ENCODE assay signal across 12 mouse cellular contexts in the genomic region with DNA sequence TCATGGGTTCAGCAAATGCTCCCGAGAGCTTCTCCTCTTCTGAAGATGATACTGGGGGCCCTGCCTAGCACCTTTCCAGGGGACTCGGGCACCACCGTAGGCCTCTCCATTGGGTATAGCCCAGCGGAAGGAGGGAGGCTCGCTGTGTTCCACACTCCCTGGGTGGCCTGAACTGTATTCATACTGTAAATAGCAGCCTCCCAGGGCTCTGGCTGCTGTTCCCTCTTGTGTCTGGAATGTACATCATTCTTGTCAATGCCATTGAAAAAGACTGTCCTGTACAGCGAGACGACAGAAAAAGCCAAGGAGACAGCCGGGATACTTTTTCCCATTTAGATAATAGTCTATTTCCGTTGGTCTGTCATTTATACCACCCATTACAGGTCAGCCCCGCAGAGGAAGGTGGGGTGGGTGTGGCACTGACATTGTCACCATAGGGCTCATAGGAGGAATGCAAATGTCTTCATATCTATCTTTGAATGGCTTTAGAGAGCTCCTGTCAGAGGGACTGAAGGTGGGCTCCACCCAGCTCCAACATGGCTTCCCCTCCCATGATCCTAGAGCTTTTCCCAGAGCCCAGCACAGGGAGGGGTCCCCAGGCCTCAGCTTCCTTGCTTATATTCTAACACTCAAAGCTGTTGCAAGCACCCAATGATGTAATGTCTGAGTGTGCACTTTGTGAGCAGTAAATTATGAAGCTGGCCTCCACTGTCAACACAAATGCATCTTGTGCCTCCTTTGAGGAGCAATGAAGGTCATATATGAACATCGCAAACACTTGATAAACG. TPM values are rescaled to one million over a fixed set of nuclear protein-coding genes. Genes with fewer than 3 reads are reported as not detected.
A peak's percentile ranks its signal among the peaks of the same experiment; 100 is the strongest.
DNase-seq lines count a peak whose midpoint lies in the region; ATAC-seq and TF ChIP-seq lines count a peak whose summit lies in the region.
"Had no signal": no experiment of that assay in that cellular context is flagged by ENCODE, and none has a peak within 500 bp of the region (broad histone marks: within the 10 kb centered on the region; RNA-seq: fewer than 3 reads in every experiment).

No protein-coding gene starts in this region.

- H3K9ac ChIP-seq in heart, embryonic 13.5 days = no peak overlapping the region
- no peak overlapping the region for H3K9ac ChIP-seq in lung, postnatal 0 days (replicated peaks; ENCODE audit: low read depth)
- no peak overlapping the region for H3K9ac ChIP-seq in intestine, embryonic 15.5 days
- H3K9ac ChIP-seq: heart, embryonic 15.5 days had no signal

- H3K27me3 ChIP-seq in heart, embryonic 13.5 days (replicated peaks) = no peaks in the 10 kb centered on the region
- no peaks in the 10 kb centered on the region for H3K27me3 ChIP-seq in lung, postnatal 0 days (replicated peaks; ENCODE audit: insufficient read depth, low read length)
- no peaks in the 10 kb centered on the region for H3K27me3 ChIP-seq in intestine, embryonic 15.5 days (replicated peaks)
- H3K27me3 ChIP-seq in forebrain, embryonic 10.5 days (ENCODE audit: poor library complexity, severe bottlenecking) = no peaks in the 10 kb centered on the region
- H3K27me3 ChIP-seq: heart, embryonic 15.5 days had no signal

- peak overlapping the region; percentile 39 for H3K4me2 ChIP-seq in heart, embryonic 13.5 days
- no peak overlapping the region for H3K4me2 ChIP-seq in lung, postnatal 0 days (replicated peaks; ENCODE audit: low read depth, low read length)
- 0 out of 2 replicates have a peak overlapping the region, but pooled peaks have one; percentile 5 for H3K4me2 ChIP-seq in intestine, embryonic 15.5 days (replicated peaks)
- H3K4me2 ChIP-seq: heart, embryonic 15.5 days had no signal

- ATAC-seq in heart, embryonic 13.5 days (ENCODE audit: extremely low read depth, insufficient number of reproducible peaks, low FRiP score, low TSS enrichment) = no peak
- ATAC-seq in lung, postnatal 0 days = peak; percentile 12
- peak; percentile 38 for ATAC-seq in intestine, embryonic 15.5 days
- peak; percentile 1; the same call in 1 of the 2 replicates for ATAC-seq in megakaryocyte progenitor cell, adult 5-6 weeks (replicated peaks; ENCODE audit: poor library complexity)
- ATAC-seq: CD4-positive, CD25-positive, alpha-beta regulatory T cell, adult 4 months had no signal

- no peaks in the 10 kb centered on the region for H3K36me3 ChIP-seq in heart, embryonic 13.5 days
- no peaks in the 10 kb centered on the region for H3K36me3 ChIP-seq in lung, postnatal 0 days (ENCODE audit: insufficient read depth, low read length)
- no peaks in the 10 kb centered on the region for H3K36me3 ChIP-seq in intestine, embryonic 15.5 days
- H3K36me3 ChIP-seq in forebrain, embryonic 10.5 days (replicated peaks) = peaks cover 21% of the 10 kb centered on the region
- H3K36me3 ChIP-seq: heart, embryonic 15.5 days had no signal

- no peak for DNase-seq in heart, postnatal 36 days
- DNase-seq in lung, postnatal 0 days (ENCODE audit: low spot score) = peak; percentile 60
- DNase-seq in lung, postnatal 14 days = no peak
- no peak for DNase-seq in MN1 (ENCODE audit: low spot score)
- DNase-seq in forebrain, embryonic 10.5 days (ENCODE audit: extremely low spot score, low spot score) = no peak
- DNase-seq: cerebellum, postnatal 14 days had no signal

- no peaks in the 10 kb centered on the region for H3K9me3 ChIP-seq in heart, embryonic 13.5 days
- H3K9me3 ChIP-seq in lung, postnatal 0 days (ENCODE audit: low read length) = no peaks in the 10 kb centered on the region
- no peaks in the 10 kb centered on the region for H3K9me3 ChIP-seq in intestine, embryonic 15.5 days
- H3K9me3 ChIP-seq in forebrain, embryonic 10.5 days = 0 out of 2 replicates have a peak, but pooled peaks cover 3% of the 10 kb centered on the region
- H3K9me3 ChIP-seq: heart, embryonic 15.5 days had no signal

- WGBS in heart, embryonic 13.5 days = 46% methylated on average over 12 of the region's 12 CpGs
- WGBS in lung, postnatal 0 days = 60% methylated on average over 12 of the region's 12 CpGs
- WGBS in intestine, embryonic 15.5 days = 56% methylated on average over 12 of the region's 12 CpGs
- WGBS in forebrain, embryonic 10.5 days = 93% methylated on average over 12 of the region's 12 CpGs

- H3K4me1 ChIP-seq in heart, embryonic 13.5 days = peaks cover 71% of the 10 kb centered on the region
- H3K4me1 ChIP-seq in lung, postnatal 0 days (ENCODE audit: insufficient read depth, low read depth, low read length) = peaks cover 58% of the 10 kb centered on the region; the same call in 1 of the 2 replicates
- peaks cover 28% of the 10 kb centered on the region for H3K4me1 ChIP-seq in intestine, embryonic 15.5 days (replicated peaks)
- peaks cover 49% of the 10 kb centered on the region for H3K4me1 ChIP-seq in forebrain, embryonic 10.5 days

- intact Hi-C loops in heart, postnatal 36 days (cut with DNase I) = no loop called here

- TF ChIP-seq CTCF in lung, postnatal 0 days (IDR thresholded peaks at IDR 0.05) = no peak

- peak overlapping the region; percentile 43 for H3K27ac ChIP-seq in heart, embryonic 13.5 days (replicated peaks)
- H3K27ac ChIP-seq in lung, postnatal 0 days (ENCODE audit: low read length) = peak overlapping the region; percentile 47; the same call in 1 of the 2 replicates
- peak overlapping the region; percentile 20; the same call in 1 of the 2 replicates for H3K27ac ChIP-seq in intestine, embryonic 15.5 days
- H3K27ac ChIP-seq in forebrain, embryonic 10.5 days = no peak overlapping the region
- H3K27ac ChIP-seq: macrophage had no signal

- peak; percentile 42 for TF ChIP-seq EP300 in lung, postnatal 0 days (IDR thresholded peaks at IDR 0.05)

- no peak overlapping the region for H3K4me3 ChIP-seq in heart, embryonic 13.5 days
- no peak overlapping the region for H3K4me3 ChIP-seq in lung, postnatal 0 days (ENCODE audit: low read depth, low read length)
- H3K4me3 ChIP-seq in intestine, embryonic 15.5 days (replicated peaks) = no peak overlapping the region
- no peak overlapping the region for H3K4me3 ChIP-seq in forebrain, embryonic 10.5 days
- H3K4me3 ChIP-seq: heart, embryonic 15.5 days had no signal

RNA-seq across cellular contexts. Expression of gene Abhd2, which starts 10.1 kb away (rescaled TPM):
- polyA plus RNA-seq in heart, embryonic 13.5 days (2015; fragmentation: Nextera tagmentation; extraction: Ambion mirVana) = 4.0 and 4.3 TPM in 2 replicates
- 10 to 100 TPM; 29.7 to 37.5 TPM for total RNA-seq in heart, postnatal 36 days (2021)
- 22.8 and 25.2 TPM in 2 replicates for polyA plus RNA-seq in lung, postnatal 0 days (2015; fragmentation: Nextera tagmentation; extraction: Ambion mirVana)
- 14.3 and 16.3 TPM in 2 replicates for polyA plus RNA-seq in intestine, embryonic 15.5 days (2015; fragmentation: Nextera tagmentation; extraction: Ambion mirVana)
- 58.0 and 60.4 TPM in 2 replicates for total RNA-seq in megakaryocyte progenitor cell, adult 5-6 weeks (2015)
- 28.3 and 30.2 TPM in 2 replicates for total RNA-seq in megakaryocyte progenitor cell, adult 5-6 weeks (2017)
- polyA plus RNA-seq in forebrain, embryonic 10.5 days (2016; fragmentation: Nextera tagmentation; extraction: Ambion mirVana) = 7.6 and 8.6 TPM in 2 replicates
